Mouse (Mus musculus) heart, adult 2 months (tissue): ENCODE results near the gene Rpl3l.

Experiments
- CTCF ChIP-seq: fragments of 200-600 bp; IDR thresholded peaks from 2 replicates; pipeline ENCODE4 v1.8.1; 2022; ENCODE audit warnings: antibody characterized with exemption, mild to moderate bottlenecking, moderate library complexity
- EP300 ChIP-seq: fragments of 200-500 bp; IDR thresholded peaks from 2 replicates; pipeline ENCODE4 v1.6.1; 2011; ENCODE audit warnings: low read depth, low read length, control low read depth; ENCODE audit not compliant: insufficient read depth

DNA sequence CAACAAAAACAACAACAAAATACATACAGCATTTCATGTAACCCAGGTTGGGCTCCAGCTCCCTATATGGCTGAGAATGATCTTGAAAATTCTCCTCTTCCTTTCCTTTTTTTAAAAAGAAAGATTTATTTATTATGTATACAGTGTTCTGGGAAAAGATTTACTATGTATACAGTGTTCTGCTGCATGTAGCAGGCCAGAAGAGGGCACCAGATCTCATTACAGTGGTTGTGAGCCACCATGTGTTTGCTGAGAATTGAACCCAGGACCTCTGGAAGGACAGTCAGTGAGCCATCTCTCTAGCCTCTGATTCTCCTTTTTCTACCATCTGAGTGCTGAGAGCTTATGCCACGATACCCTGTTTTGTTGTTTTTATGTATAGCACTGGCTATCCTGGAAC, 6.9 kb downstream of the Rpl3l start:
- TF ChIP-seq EP300 = no peak
- peak; percentile 38 for TF ChIP-seq CTCF
